Mouse (Mus musculus): ENCODE measurements around the gene Lman2. TPM values are rescaled to one million over a fixed set of nuclear protein-coding genes. Genes with fewer than 3 reads are reported as not detected.
A peak's percentile ranks its signal among the peaks of the same experiment; 100 is the strongest.

Gene Lman2
- polyA plus RNA-seq, 1 experiment from 2014 or later, result 85.3 TPM

- H3K27me3 ChIP-seq (ENCODE audit: control insufficient read depth, insufficient read depth, low read length), result no peaks in the 10 kb centered on the region
- H3K4me2 ChIP-seq (ENCODE audit: low read depth, severe bottlenecking), result peak overlapping the region; percentile 81
- peak; percentile 29; the same call in 1 of the 2 replicates for ATAC-seq (ENCODE audit: insufficient number of reproducible peaks, low FRiP score, low TSS enrichment, low read depth)
- no peak for DNase-seq (ENCODE audit: low spot score)
- peak overlapping the region; percentile 99 for H3K4me3 ChIP-seq (ENCODE audit: low read depth, low read length)
- peak overlapping the region; percentile 90 for H3K9ac ChIP-seq (ENCODE audit: low read length)
- peaks cover 9% of the 10 kb centered on the region for H3K4me1 ChIP-seq (ENCODE audit: control insufficient read depth, insufficient read depth, low read length)
- H3K9me3 ChIP-seq (ENCODE audit: control insufficient read depth, low read length), result no peaks in the 10 kb centered on the region
- 1% methylated on average over 32 of the region's 32 CpGs for WGBS
- peak overlapping the region; percentile 82 for H3K27ac ChIP-seq (replicated peaks; ENCODE audit: low read depth, low read length)
- peaks cover 14% of the 10 kb centered on the region for H3K36me3 ChIP-seq (ENCODE audit: control insufficient read depth, insufficient read depth, low read length)
Measured at GRCm38 (mm10) chr13:55361974-55362452, 570 bp downstream of the Lman2 start.

DNA sequence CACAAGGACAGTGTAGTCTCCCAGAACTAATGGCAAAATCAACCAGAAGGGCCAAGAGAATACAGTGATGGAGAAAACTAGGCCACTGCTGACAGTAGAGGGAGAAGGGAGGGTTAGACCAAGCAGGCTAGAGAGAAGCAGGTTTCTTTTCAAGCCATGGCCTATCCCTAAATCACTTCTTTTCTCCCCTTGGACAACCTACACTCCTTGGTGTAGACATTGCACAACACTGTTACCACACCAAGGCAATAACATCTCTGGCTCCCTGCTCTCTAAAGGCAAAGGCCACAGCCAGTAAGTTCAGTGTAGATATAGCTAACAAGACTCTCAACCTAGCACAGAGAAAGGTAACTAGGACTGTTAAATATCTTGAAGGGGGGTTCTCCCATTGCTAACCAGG, 1.4 kb downstream of the Lman2 start:
- peaks cover 9% of the 10 kb centered on the region for H3K4me1 ChIP-seq (ENCODE audit: control insufficient read depth, insufficient read depth, low read length)
- H3K27me3 ChIP-seq (ENCODE audit: control insufficient read depth, insufficient read depth, low read length), result no peaks in the 10 kb centered on the region
- H3K4me3 ChIP-seq (ENCODE audit: low read depth, low read length), result peak overlapping the region; percentile 99; the same call in 1 of the 2 replicates
- H3K9me3 ChIP-seq (ENCODE audit: control insufficient read depth, low read length), result no peaks in the 10 kb centered on the region
- H3K9ac ChIP-seq (ENCODE audit: low read length), result no peak overlapping the region; the same call in 1 of the 2 replicates
- no peak overlapping the region for H3K27ac ChIP-seq (replicated peaks; ENCODE audit: low read depth, low read length)
- ATAC-seq (ENCODE audit: insufficient number of reproducible peaks, low FRiP score, low TSS enrichment, low read depth), result no peak
- peaks cover 15% of the 10 kb centered on the region for H3K36me3 ChIP-seq (ENCODE audit: control insufficient read depth, insufficient read depth, low read length)
- no peak for DNase-seq (ENCODE audit: low spot score)
- peak overlapping the region; percentile 81 for H3K4me2 ChIP-seq (ENCODE audit: low read depth, severe bottlenecking)

DNA sequence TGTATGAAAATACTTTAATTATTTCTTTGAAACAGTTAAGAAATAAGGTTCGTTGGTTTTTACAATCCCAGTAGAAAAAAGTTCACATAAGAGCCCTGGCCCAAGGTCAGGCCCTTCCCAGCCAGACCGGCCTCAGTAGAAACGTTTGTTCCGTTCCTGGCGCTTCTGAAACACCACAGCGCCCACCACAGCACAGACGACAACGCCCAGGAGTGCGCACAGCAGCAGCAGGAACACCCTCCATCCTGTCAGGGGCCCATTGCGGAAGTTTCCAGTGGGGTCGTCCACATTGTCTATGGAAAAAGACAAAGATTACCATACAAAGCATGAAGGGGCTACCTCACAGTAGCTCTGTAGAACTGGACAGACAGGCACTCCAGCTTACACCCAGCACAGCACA, 15.8 kb downstream of the Lman2 start:
- no peak overlapping the region for H3K27ac ChIP-seq (replicated peaks; ENCODE audit: low read depth, low read length)
- DNase-seq (ENCODE audit: low spot score), result no peak
- no peak for ATAC-seq (ENCODE audit: insufficient number of reproducible peaks, low FRiP score, low TSS enrichment, low read depth)
- no peak overlapping the region for H3K4me2 ChIP-seq (ENCODE audit: low read depth, severe bottlenecking)
- no peak overlapping the region for H3K4me3 ChIP-seq (ENCODE audit: low read depth, low read length)
- no peaks in the 10 kb centered on the region for H3K9me3 ChIP-seq (ENCODE audit: control insufficient read depth, low read length)
- H3K36me3 ChIP-seq (ENCODE audit: control insufficient read depth, insufficient read depth, low read length), result peaks cover 41% of the 10 kb centered on the region
- 92% methylated on average over 11 of the region's 11 CpGs for WGBS
- H3K4me1 ChIP-seq (ENCODE audit: control insufficient read depth, insufficient read depth, low read length), result no peaks in the 10 kb centered on the region
- no peaks in the 10 kb centered on the region for H3K27me3 ChIP-seq (ENCODE audit: control insufficient read depth, insufficient read depth, low read length)
- H3K9ac ChIP-seq (ENCODE audit: low read length), result no peak overlapping the region

GRCm38 (mm10) chr13:55344286-55344685, 18.3 kb downstream of the Lman2 start:
- Histone ChIP-seq H3K27ac (replicated peaks; ENCODE audit: low read depth, low read length) (no peak overlapping the region), H3K4me3 (ENCODE audit: low read depth, low read length) (no peak overlapping the region), H3K4me2 (ENCODE audit: low read depth, severe bottlenecking) (no peak overlapping the region), H3K27me3 (ENCODE audit: control insufficient read depth, insufficient read depth, low read length) (no peaks in the 10 kb centered on the region), H3K4me1 (ENCODE audit: control insufficient read depth, insufficient read depth, low read length) (no peaks in the 10 kb centered on the region), H3K9me3 (ENCODE audit: control insufficient read depth, low read length) (no peaks in the 10 kb centered on the region), H3K9ac (ENCODE audit: low read length) (no peak overlapping the region), H3K36me3 (ENCODE audit: control insufficient read depth, insufficient read depth, low read length) (peaks cover 24% of the 10 kb centered on the region)
- no peak for DNase-seq (ENCODE audit: low spot score)
- no peak for ATAC-seq (ENCODE audit: insufficient number of reproducible peaks, low FRiP score, low TSS enrichment, low read depth)
- WGBS, result 89% methylated on average over 7 of the region's 7 CpGs

DNA sequence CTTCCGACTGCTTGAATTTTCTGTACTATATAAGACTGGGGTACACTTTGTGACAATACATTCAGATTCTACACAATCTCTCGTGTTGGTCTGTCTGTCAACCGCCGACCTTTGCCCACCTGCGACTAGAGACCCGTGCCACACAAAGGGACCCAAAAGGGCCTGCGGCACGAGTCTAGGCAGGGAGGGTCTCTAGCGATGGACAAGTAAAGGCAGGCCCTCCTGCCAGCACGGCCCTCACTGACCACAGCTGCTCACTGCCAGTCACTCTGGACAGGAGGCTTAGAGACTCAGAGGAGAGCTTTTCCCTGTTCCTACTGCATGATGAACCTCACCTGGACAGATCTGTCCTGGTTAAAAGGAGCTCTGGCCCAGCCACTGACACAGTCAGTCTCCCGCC, 20.1 kb downstream of the Lman2 start:
- Histone ChIP-seq H3K27me3 (ENCODE audit: control insufficient read depth, insufficient read depth, low read length) (no peaks in the 10 kb centered on the region), H3K9ac (ENCODE audit: low read length) (no peak overlapping the region), H3K4me2 (ENCODE audit: low read depth, severe bottlenecking) (no peak overlapping the region), H3K4me3 (ENCODE audit: low read depth, low read length) (no peak overlapping the region), H3K9me3 (ENCODE audit: control insufficient read depth, low read length) (no peaks in the 10 kb centered on the region), H3K4me1 (ENCODE audit: control insufficient read depth, insufficient read depth, low read length) (no peaks in the 10 kb centered on the region), H3K27ac (replicated peaks; ENCODE audit: low read depth, low read length) (no peak overlapping the region), H3K36me3 (ENCODE audit: control insufficient read depth, insufficient read depth, low read length) (peaks cover 14% of the 10 kb centered on the region)
- DNase-seq (ENCODE audit: low spot score), result no peak
- ATAC-seq (ENCODE audit: insufficient number of reproducible peaks, low FRiP score, low TSS enrichment, low read depth), result no peak
- 27% methylated on average over 11 of the region's 11 CpGs for WGBS

GRCm38 (mm10) chr13:55339259-55339658, 23.3 kb downstream of the Lman2 start:
- no peak for DNase-seq (ENCODE audit: low spot score)
- no peak overlapping the region for H3K4me2 ChIP-seq (ENCODE audit: low read depth, severe bottlenecking)
- no peak overlapping the region for H3K27ac ChIP-seq (replicated peaks; ENCODE audit: low read depth, low read length)
- WGBS, result 30% methylated on average over 2 of the region's 2 CpGs
- H3K9me3 ChIP-seq (ENCODE audit: control insufficient read depth, low read length), result no peaks in the 10 kb centered on the region
- no peak overlapping the region for H3K4me3 ChIP-seq (ENCODE audit: low read depth, low read length)
- ATAC-seq (ENCODE audit: insufficient number of reproducible peaks, low FRiP score, low TSS enrichment, low read depth), result no peak
- H3K4me1 ChIP-seq (ENCODE audit: control insufficient read depth, insufficient read depth, low read length), result no peaks in the 10 kb centered on the region
- H3K27me3 ChIP-seq (ENCODE audit: control insufficient read depth, insufficient read depth, low read length), result no peaks in the 10 kb centered on the region
- H3K9ac ChIP-seq (ENCODE audit: low read length), result no peak overlapping the region
- H3K36me3 ChIP-seq (ENCODE audit: control insufficient read depth, insufficient read depth, low read length), result no peaks in the 10 kb centered on the region

GRCm38 (mm10) chr13:55338131-55339054, 24.2 kb downstream of the Lman2 start:
- ATAC-seq (ENCODE audit: insufficient number of reproducible peaks, low FRiP score, low TSS enrichment, low read depth), result no peak
- no peak overlapping the region for H3K4me3 ChIP-seq (ENCODE audit: low read depth, low read length)
- H3K36me3 ChIP-seq (ENCODE audit: control insufficient read depth, insufficient read depth, low read length), result no peaks in the 10 kb centered on the region
- H3K9me3 ChIP-seq (ENCODE audit: control insufficient read depth, low read length), result no peaks in the 10 kb centered on the region
- no peak overlapping the region for H3K4me2 ChIP-seq (ENCODE audit: low read depth, severe bottlenecking)
- H3K9ac ChIP-seq (ENCODE audit: low read length), result no peak overlapping the region
- 71% methylated on average over 12 of the region's 12 CpGs for WGBS
- DNase-seq (ENCODE audit: low spot score), result no peak
- H3K27ac ChIP-seq (replicated peaks; ENCODE audit: low read depth, low read length), result no peak overlapping the region
- H3K27me3 ChIP-seq (ENCODE audit: control insufficient read depth, insufficient read depth, low read length), result no peaks in the 10 kb centered on the region
- H3K4me1 ChIP-seq (ENCODE audit: control insufficient read depth, insufficient read depth, low read length), result no peaks in the 10 kb centered on the region

DNA sequence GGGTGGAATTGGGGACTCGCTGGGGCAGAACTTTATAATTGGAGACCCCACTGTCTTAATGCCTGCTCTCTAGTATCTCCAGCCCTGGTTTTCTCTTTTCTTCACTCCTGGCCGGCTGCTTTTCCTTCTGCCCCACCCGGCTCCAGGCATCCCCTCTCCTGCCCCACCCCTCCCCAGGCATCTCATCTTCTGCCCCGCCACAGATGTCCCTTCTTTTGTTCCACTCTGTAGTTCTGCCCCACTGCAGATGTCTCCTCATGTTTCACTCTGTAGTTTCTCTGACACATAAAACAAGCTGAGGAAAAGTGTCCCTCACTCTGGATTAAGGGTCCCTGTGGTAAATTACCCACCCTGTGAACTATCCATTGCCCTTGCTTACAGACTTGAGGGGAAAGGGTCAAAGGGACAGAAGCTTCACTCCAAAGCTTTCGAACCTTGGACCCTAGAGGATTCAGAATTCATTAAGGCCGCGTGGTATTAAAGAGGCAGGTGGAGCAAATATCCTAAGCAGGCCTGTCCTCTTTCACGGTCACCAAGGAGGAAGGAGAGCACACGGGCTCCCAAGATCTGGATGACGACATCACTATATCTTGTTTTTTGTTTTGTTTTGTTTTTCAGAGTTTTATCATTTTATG, 25.1 kb downstream of the Lman2 start:
- Histone ChIP-seq H3K36me3 (ENCODE audit: control insufficient read depth, insufficient read depth, low read length) (no peaks in the 10 kb centered on the region), H3K4me2 (ENCODE audit: low read depth, severe bottlenecking) (no peak overlapping the region), H3K9ac (ENCODE audit: low read length) (no peak overlapping the region), H3K4me1 (ENCODE audit: control insufficient read depth, insufficient read depth, low read length) (no peaks in the 10 kb centered on the region), H3K4me3 (ENCODE audit: low read depth, low read length) (no peak overlapping the region), H3K27ac (replicated peaks; ENCODE audit: low read depth, low read length) (no peak overlapping the region), H3K9me3 (ENCODE audit: control insufficient read depth, low read length) (no peaks in the 10 kb centered on the region), H3K27me3 (ENCODE audit: control insufficient read depth, insufficient read depth, low read length) (no peaks in the 10 kb centered on the region)
- ATAC-seq (ENCODE audit: insufficient number of reproducible peaks, low FRiP score, low TSS enrichment, low read depth), result no peak
- WGBS, result 69% methylated on average over 10 of the region's 10 CpGs
- no peak for DNase-seq (ENCODE audit: low spot score)
